Mouse (Mus musculus): ENCODE data around the gene Plod2.

DNA sequence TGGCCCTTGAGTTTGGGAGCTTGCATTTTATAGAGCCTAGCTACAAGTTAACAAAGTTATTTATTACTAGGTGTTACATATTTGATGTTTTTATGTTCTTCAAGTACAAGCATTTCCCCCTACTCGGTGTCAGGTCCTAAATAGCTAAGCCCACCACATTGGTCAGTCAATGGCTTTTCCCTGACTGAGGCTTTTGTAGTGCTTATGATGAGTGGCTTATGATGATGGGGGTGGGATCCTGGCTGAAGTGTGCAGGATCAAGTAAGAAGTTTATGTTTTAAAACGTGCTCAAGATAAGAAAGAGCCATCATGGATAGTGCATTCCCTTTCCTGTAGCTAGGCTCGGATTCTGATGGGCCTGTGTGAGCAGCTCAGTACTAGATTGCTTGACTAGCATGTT, 10.7 kb downstream of the Plod2 start:
- TF ChIP-seq GATA1 (IDR thresholded peaks at IDR 0.05; ENCODE audit: low read length) (no peak), TAL1 (IDR thresholded peaks at IDR 0.05; ENCODE audit: low read length) (no peak)

Data from erythroblast, embryonic 14.5 days (primary cell).